Mouse (Mus musculus): ENCODE results near the gene Orc1. TPM values are rescaled to one million over a fixed set of nuclear protein-coding genes. Genes with fewer than 3 reads are reported as not detected.

The Orc1 gene
- polyA plus RNA-seq, 1 experiment, result 0.13 TPM

DNA sequence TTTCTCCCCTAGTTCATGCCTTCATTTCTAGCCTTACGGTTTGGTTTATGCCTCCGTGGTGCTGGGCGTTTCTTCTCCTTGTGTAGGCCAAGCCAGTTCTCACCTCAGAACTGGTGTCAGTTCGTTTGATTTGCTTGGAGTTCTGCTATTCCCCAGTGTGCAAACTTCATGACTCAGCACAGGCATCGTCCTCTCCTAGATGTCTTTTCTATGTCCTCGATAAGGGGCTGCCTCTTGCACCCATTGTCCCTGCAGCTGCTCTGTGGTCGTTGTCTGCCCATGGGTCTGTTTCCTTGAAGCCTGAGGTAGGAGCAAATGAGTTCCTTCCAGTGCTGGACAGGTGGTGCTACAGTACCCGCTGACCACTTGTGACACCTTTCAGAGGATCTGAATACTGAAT is 41.3 kb downstream of the Orc1 start:
- Histone ChIP-seq H3K27ac (ENCODE audit: insufficient read depth, low read depth, low read length) (peak overlapping the region; percentile 58; the same call in 1 of the 2 replicates), H3K36me3 (ENCODE audit: control insufficient read depth, insufficient read depth, low read length) (no peaks in the 10 kb centered on the region; the same call in 1 of the 2 replicates), H3K4me3 (ENCODE audit: insufficient read depth, low read depth, low read length) (peak overlapping the region; percentile 93), H3K4me1 (ENCODE audit: control insufficient read depth, insufficient read depth, low read length) (peaks cover 8% of the 10 kb centered on the region; the same call in 1 of the 2 replicates), H3K27me3 (replicated peaks; ENCODE audit: control insufficient read depth, insufficient read depth, low read length) (no peaks in the 10 kb centered on the region)
- WGBS, result 14% methylated on average over 8 of the region's 8 CpGs
- TF ChIP-seq CTCF (conservative IDR thresholded peaks at IDR 0.05; ENCODE audit: insufficient read depth, insufficient read length, low read depth, low read length) (no peak), POLR2A (IDR thresholded peaks at IDR 0.05; ENCODE audit: low read depth, low read length) (no peak)
- no peak for DNase-seq

DNA sequence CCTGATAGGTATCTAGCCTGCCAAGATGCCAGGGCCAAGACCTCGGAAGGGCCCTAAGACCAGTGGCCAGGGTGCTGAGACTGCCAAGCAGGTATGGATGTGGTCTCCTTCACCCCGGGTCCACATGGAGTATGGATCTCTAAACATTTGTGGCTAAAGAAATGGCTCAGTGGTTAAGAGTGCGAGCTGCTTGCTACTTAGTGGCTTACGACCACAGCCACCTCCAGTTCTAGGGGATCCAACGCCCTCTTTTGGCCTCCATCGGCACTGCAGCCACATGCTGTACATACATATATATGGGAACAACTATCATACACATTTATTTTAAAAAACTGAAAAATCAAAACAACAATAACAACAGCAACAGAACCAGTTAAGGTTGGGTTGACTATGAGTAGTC is 42.3 kb downstream of the Orc1 start:
- Histone ChIP-seq H3K36me3 (ENCODE audit: control insufficient read depth, insufficient read depth, low read length) (no peaks in the 10 kb centered on the region; the same call in 1 of the 2 replicates), H3K4me1 (ENCODE audit: control insufficient read depth, insufficient read depth, low read length) (peaks cover 8% of the 10 kb centered on the region; the same call in 1 of the 2 replicates), H3K27ac (ENCODE audit: insufficient read depth, low read depth, low read length) (no peak overlapping the region), H3K27me3 (replicated peaks; ENCODE audit: control insufficient read depth, insufficient read depth, low read length) (no peaks in the 10 kb centered on the region), H3K4me3 (ENCODE audit: insufficient read depth, low read depth, low read length) (no peak overlapping the region)
- no peak for DNase-seq
- 94% methylated on average over 6 of the region's 6 CpGs for WGBS
- TF ChIP-seq CTCF (conservative IDR thresholded peaks at IDR 0.05; ENCODE audit: insufficient read depth, insufficient read length, low read depth, low read length) (no peak), POLR2A (IDR thresholded peaks at IDR 0.05; ENCODE audit: low read depth, low read length) (no peak)

DNA sequence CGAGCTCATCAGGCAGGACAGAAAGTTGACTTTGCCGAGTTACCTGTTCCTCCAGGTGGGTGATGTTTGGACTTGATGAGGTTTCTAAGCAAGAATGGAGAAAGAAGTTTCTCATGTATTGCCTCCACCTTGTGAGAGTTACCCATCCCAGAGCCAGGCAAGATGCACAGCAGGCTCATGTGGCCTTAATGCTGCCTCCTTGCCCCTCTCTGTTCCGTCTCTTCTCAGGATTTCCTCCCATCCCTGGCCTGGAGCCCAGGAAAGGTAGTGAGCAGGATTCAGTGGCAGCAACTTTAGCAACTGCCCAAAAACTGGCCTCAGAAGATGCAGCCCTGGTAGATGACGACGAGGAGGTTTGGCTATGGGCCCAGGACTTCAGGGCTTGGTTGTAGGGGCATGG is 47.8 kb downstream of the Orc1 start:
- TF ChIP-seq POLR2A (IDR thresholded peaks at IDR 0.05; ENCODE audit: low read depth, low read length), result no peak
- no peak for TF ChIP-seq CTCF (conservative IDR thresholded peaks at IDR 0.05; ENCODE audit: insufficient read depth, insufficient read length, low read depth, low read length)
- Histone ChIP-seq H3K4me3 (ENCODE audit: insufficient read depth, low read depth, low read length) (no peak overlapping the region), H3K4me1 (ENCODE audit: control insufficient read depth, insufficient read depth, low read length) (no peaks in the 10 kb centered on the region), H3K27ac (ENCODE audit: insufficient read depth, low read depth, low read length) (no peak overlapping the region), H3K36me3 (ENCODE audit: control insufficient read depth, insufficient read depth, low read length) (peaks cover 3% of the 10 kb centered on the region; the same call in 1 of the 2 replicates), H3K27me3 (replicated peaks; ENCODE audit: control insufficient read depth, insufficient read depth, low read length) (no peaks in the 10 kb centered on the region)
- no peak for DNase-seq
- WGBS, result 81% methylated on average over 5 of the region's 5 CpGs

DNA sequence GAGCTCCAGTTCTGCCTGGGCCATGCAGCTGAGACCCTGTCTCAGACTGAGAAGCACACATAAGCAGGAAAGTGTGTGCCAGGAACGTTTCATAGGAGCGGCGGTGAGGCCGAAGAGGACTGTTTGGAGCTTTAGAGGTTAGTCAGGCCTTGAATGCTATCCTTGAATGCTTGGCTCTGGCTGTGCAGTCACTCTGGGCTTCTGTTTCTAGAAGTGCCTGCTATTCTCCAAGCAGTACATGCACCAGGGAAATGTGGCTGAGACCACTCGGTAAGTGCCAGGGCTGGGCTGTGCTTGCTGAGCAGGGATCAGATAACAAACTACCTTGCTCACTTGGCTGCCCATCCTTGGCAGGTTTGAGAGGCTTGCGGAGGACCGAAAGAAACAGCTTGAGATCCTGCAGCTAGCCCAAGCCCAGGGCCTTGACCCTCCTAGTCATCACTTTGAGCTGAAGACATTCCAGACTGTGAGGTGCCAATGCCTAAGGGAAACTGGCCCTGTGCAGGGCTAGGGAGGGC is 50.2 kb downstream of the Orc1 start:
- Histone ChIP-seq H3K4me3 (ENCODE audit: insufficient read depth, low read depth, low read length) (no peak overlapping the region), H3K27ac (ENCODE audit: insufficient read depth, low read depth, low read length) (no peak overlapping the region), H3K36me3 (ENCODE audit: control insufficient read depth, insufficient read depth, low read length) (peaks cover 3% of the 10 kb centered on the region; the same call in 1 of the 2 replicates), H3K27me3 (replicated peaks; ENCODE audit: control insufficient read depth, insufficient read depth, low read length) (no peaks in the 10 kb centered on the region), H3K4me1 (ENCODE audit: control insufficient read depth, insufficient read depth, low read length) (no peaks in the 10 kb centered on the region)
- no peak for DNase-seq
- TF ChIP-seq CTCF (conservative IDR thresholded peaks at IDR 0.05; ENCODE audit: insufficient read depth, insufficient read length, low read depth, low read length) (no peak), POLR2A (IDR thresholded peaks at IDR 0.05; ENCODE audit: low read depth, low read length) (no peak)
- 58% methylated on average over 7 of the region's 7 CpGs for WGBS

DNA sequence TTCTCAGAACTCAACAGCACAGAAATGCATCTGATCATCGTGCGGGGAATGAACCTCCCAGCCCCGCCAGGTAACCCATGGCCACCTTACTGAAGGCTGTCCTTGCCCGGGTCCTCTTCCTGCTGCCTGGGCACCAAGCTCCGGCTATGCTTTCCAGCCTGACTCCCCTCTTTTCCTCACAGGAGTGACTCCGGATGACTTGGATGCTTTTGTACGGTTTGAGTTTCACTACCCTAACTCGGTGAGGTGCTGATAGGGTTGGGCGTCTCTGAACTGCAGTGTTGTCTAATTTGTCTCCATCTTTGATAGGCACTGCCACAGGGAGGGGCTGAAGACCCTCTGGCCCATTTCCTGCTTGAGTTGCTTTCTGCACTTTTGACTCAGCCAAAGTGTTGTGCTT is 50.9 kb downstream of the Orc1 start:
- TF ChIP-seq POLR2A (IDR thresholded peaks at IDR 0.05; ENCODE audit: low read depth, low read length) (no peak), CTCF (conservative IDR thresholded peaks at IDR 0.05; ENCODE audit: insufficient read depth, insufficient read length, low read depth, low read length) (no peak)
- H3K27ac ChIP-seq (ENCODE audit: insufficient read depth, low read depth, low read length), result no peak overlapping the region
- no peaks in the 10 kb centered on the region for H3K4me1 ChIP-seq (ENCODE audit: control insufficient read depth, insufficient read depth, low read length)
- peaks cover 3% of the 10 kb centered on the region; the same call in 1 of the 2 replicates for H3K36me3 ChIP-seq (ENCODE audit: control insufficient read depth, insufficient read depth, low read length)
- DNase-seq, result no peak
- no peaks in the 10 kb centered on the region for H3K27me3 ChIP-seq (replicated peaks; ENCODE audit: control insufficient read depth, insufficient read depth, low read length)
- no peak overlapping the region for H3K4me3 ChIP-seq (ENCODE audit: insufficient read depth, low read depth, low read length)
- WGBS, result 65% methylated on average over 9 of the region's 9 CpGs

DNA sequence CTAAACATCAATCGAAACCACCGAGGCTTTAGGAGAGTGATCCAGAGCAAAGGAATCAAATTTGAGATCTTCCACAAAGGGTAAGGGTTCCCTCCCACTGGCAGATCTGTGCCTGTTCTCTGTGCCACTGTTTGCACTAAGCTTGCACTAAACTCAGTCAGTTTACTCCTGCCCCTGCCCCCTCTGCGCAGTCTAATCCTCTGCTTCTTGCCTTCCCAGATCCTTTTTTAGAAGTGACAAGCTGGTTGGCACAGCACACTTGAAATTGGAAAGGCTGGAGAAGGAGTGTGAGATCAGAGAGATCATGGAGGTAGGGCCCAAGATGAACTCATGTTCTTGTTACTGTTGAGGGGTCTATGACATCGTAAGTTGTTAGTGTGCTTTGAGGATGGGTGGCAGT is 52.4 kb downstream of the Orc1 start:
- TF ChIP-seq CTCF (conservative IDR thresholded peaks at IDR 0.05; ENCODE audit: insufficient read depth, insufficient read length, low read depth, low read length) (no peak), POLR2A (IDR thresholded peaks at IDR 0.05; ENCODE audit: low read depth, low read length) (no peak)
- H3K36me3 ChIP-seq (ENCODE audit: control insufficient read depth, insufficient read depth, low read length), result peaks cover 3% of the 10 kb centered on the region
- no peaks in the 10 kb centered on the region for H3K4me1 ChIP-seq (ENCODE audit: control insufficient read depth, insufficient read depth, low read length)
- 92% methylated on average over 4 of the region's 4 CpGs for WGBS
- no peak overlapping the region for H3K27ac ChIP-seq (ENCODE audit: insufficient read depth, low read depth, low read length)
- DNase-seq, result no peak
- H3K27me3 ChIP-seq (replicated peaks; ENCODE audit: control insufficient read depth, insufficient read depth, low read length), result no peaks in the 10 kb centered on the region
- no peak overlapping the region for H3K4me3 ChIP-seq (ENCODE audit: insufficient read depth, low read depth, low read length)

DNA sequence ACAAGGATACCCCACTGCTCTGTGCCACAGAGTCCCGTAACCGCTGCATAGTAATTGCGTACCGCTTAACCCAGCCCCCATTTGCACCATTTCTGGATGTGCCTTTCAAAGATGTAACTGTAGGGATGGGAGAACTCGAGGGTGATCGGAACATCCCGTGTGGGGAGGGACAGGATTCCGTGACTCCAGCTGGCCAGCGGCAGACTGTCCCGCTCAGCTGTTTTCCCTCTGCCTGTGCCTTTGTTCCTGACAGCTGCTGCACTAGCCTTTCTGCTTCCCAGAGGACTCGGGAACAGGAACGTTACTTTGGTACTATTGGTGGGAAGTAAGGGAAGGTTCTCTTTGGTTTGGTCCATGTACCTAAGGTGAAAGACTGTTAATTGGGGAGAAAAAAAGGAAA is 54.5 kb downstream of the Orc1 start:
- no peak overlapping the region for H3K27ac ChIP-seq (ENCODE audit: insufficient read depth, low read depth, low read length)
- no peaks in the 10 kb centered on the region for H3K27me3 ChIP-seq (replicated peaks; ENCODE audit: control insufficient read depth, insufficient read depth, low read length)
- H3K36me3 ChIP-seq (ENCODE audit: control insufficient read depth, insufficient read depth, low read length), result peaks cover 3% of the 10 kb centered on the region
- TF ChIP-seq CTCF (conservative IDR thresholded peaks at IDR 0.05; ENCODE audit: insufficient read depth, insufficient read length, low read depth, low read length) (no peak), POLR2A (IDR thresholded peaks at IDR 0.05; ENCODE audit: low read depth, low read length) (no peak)
- DNase-seq, result no peak
- 82% methylated on average over 12 of the region's 12 CpGs for WGBS
- H3K4me1 ChIP-seq (ENCODE audit: control insufficient read depth, insufficient read depth, low read length), result no peaks in the 10 kb centered on the region
- H3K4me3 ChIP-seq (ENCODE audit: insufficient read depth, low read depth, low read length), result no peak overlapping the region
